Mouse (Mus musculus) limb, embryonic 12.5 days (tissue): ENCODE measurements around the gene Lrrc4. TPM values are rescaled to one million over a fixed set of nuclear protein-coding genes. Genes with fewer than 3 reads are reported as not detected.

Source experiments
- ATAC-seq: fragments of 200-750 bp; cut with Nextera tagmentation; 2 replicates; pipeline ENCODE4 v1.8.0; 2017; ENCODE audit warnings: low read depth, moderate TSS enrichment; ENCODE audit not compliant: insufficient number of reproducible peaks, insufficient read depth, low FRiP score, low TSS enrichment
- H3K27ac ChIP-seq: fragments of 300-500 bp; sonication (generic); 2 replicates; pipeline ENCODE4 v1.5.1; 2016; ENCODE audit warnings: mild to moderate bottlenecking, moderate library complexity
- H3K27me3 ChIP-seq: fragments of 300-500 bp; sonication (generic); 2 replicates; pipeline ENCODE4 v1.6.1; 2016; ENCODE audit warnings: mild to moderate bottlenecking, moderate library complexity
- H3K36me3 ChIP-seq: fragments of 300-500 bp; sonication (generic); 2 replicates; pipeline ENCODE4 v1.6.1; 2016; ENCODE audit warnings: mild to moderate bottlenecking, moderate library complexity
- H3K4me1 ChIP-seq: fragments of 300-500 bp; sonication (generic); replicated peaks from 2 replicates; pipeline ENCODE4 v1.6.1; 2016
- H3K4me2 ChIP-seq: fragments of 300-500 bp; sonication (generic); 2 replicates; pipeline ENCODE4 v1.6.1; 2016; ENCODE audit warnings: mild to moderate bottlenecking, moderate library complexity
- H3K4me3 ChIP-seq: fragments of 300-500 bp; sonication (generic); replicated peaks from 2 replicates; pipeline ENCODE4 v1.5.1; 2016; ENCODE audit warnings: mild to moderate bottlenecking
- H3K9ac ChIP-seq: fragments of 300-500 bp; sonication (generic); replicated peaks from 2 replicates; pipeline ENCODE4 v1.6.1; 2016; ENCODE audit warnings: mild to moderate bottlenecking, moderate library complexity
- H3K9me3 ChIP-seq: fragments of 300-500 bp; sonication (generic); 2 replicates; pipeline ENCODE4 v1.6.1; 2016; ENCODE audit warnings: mild to moderate bottlenecking, moderate library complexity
- WGBS: fragments of 180-500 bp; shearing (Covaris S2); methylation state at CpG from one replicate; pipeline ENCODE4 v1.1.7; 2016; 5-methylcytosine and 5-hydroxymethylcytosine counted together
- polyA plus RNA-seq: library from polyadenylated mRNA; unstranded; fragments of >200 nt; fragmentation: Nextera tagmentation; extraction: Ambion mirVana; gene quantifications from 2 replicates; pipeline ENCODE4 v1.2.1, GENCODE M21; 2016

Gene Lrrc4
- polyA plus RNA-seq, 1 experiment from 2014 or later: 0.50 TPM

GRCm38 (mm10) chr6:28704612-28705011 lies 126.9 kb downstream of the Lrrc4 start:
- no peak overlapping the region for H3K27ac ChIP-seq
- ATAC-seq: no peak
- WGBS: 54% methylated on average over 6 of the region's 6 CpGs

GRCm38 (mm10) chr6:28697214-28697613 lies 134.3 kb downstream of the Lrrc4 start:
- Histone ChIP-seq H3K9ac (no peak overlapping the region), H3K4me2 (no peak overlapping the region), H3K4me3 (no peak overlapping the region), H3K27me3 (no peaks in the 10 kb centered on the region), H3K4me1 (0 out of 2 replicates have a peak, but pooled peaks cover 8% of the 10 kb centered on the region), H3K9me3 (no peaks in the 10 kb centered on the region), H3K27ac (no peak overlapping the region), H3K36me3 (peaks cover 3% of the 10 kb centered on the region; the same call in 1 of the 2 replicates)
- WGBS: 89% methylated on average over 3 of the region's 3 CpGs
- no peak for ATAC-seq

More at GRCm38 (mm10) chr6:28704612-28705011, 126.9 kb downstream of the Lrrc4 start:
- Histone ChIP-seq H3K9ac (no peak overlapping the region), H3K36me3 (peaks cover 19% of the 10 kb centered on the region), H3K4me2 (no peak overlapping the region), H3K4me3 (no peak overlapping the region), H3K4me1 (peaks cover 7% of the 10 kb centered on the region), H3K9me3 (no peaks in the 10 kb centered on the region), H3K27me3 (no peaks in the 10 kb centered on the region)

DNA sequence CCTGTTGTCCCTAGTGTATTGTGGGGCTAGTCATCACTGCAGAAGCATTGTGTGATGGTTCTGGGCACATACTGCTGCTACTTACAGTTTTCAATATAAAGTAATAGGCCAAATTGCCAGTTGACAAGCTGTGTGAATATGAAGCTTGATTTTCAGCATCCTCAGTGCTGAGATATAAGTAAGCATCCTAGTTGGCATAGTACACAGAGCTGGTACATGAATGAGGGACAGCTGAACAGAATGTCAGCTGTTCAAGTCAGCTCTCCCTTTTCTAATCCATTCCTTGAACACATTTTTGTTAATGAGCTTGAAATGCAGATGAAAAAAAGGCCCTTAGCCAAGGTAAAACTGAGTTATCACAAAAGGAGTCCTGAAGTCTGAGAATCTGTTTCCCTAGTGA lies 138.9 kb downstream of the Lrrc4 start:
- Histone ChIP-seq H3K36me3 (peaks cover 3% of the 10 kb centered on the region; the same call in 1 of the 2 replicates), H3K4me1 (no peaks in the 10 kb centered on the region), H3K9me3 (no peaks in the 10 kb centered on the region), H3K27ac (no peak overlapping the region), H3K4me2 (no peak overlapping the region), H3K4me3 (no peak overlapping the region), H3K9ac (no peak overlapping the region), H3K27me3 (no peaks in the 10 kb centered on the region)
- ATAC-seq: no peak

GRCm38 (mm10) chr6:28687776-28688175 lies 143.8 kb downstream of the Lrrc4 start:
- no peak for ATAC-seq
- 84% methylated on average over 5 of the region's 5 CpGs for WGBS
- H3K27me3 ChIP-seq: no peaks in the 10 kb centered on the region
- H3K4me2 ChIP-seq: no peak overlapping the region
- no peaks in the 10 kb centered on the region for H3K36me3 ChIP-seq
- H3K9me3 ChIP-seq: no peaks in the 10 kb centered on the region
- H3K27ac ChIP-seq: no peak overlapping the region
- 0 out of 2 replicates have a peak, but pooled peaks cover under 1% of the 10 kb centered on the region for H3K4me1 ChIP-seq
- no peak overlapping the region for H3K9ac ChIP-seq
- H3K4me3 ChIP-seq: no peak overlapping the region

DNA sequence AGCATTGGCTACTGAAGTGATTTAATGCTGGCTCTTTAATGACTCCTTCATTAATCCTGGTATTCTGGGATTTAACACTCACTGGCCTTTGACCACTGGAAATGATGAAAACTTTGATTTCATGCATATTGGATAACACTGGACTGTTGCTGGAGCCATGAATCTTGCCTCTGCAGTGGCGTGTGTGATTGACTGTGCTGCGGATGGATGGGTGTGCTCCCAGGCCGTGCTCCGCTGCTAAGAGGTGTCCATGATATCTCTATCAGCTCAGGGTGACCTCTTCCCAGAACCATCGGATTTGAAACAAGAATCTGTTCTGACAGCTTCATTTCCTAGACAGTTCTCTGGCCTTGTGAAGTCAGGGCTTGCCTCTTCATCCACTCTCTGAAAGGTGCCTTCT lies 145.8 kb downstream of the Lrrc4 start:
- Histone ChIP-seq H3K9me3 (no peaks in the 10 kb centered on the region), H3K4me2 (no peak overlapping the region), H3K27me3 (no peaks in the 10 kb centered on the region), H3K27ac (no peak overlapping the region), H3K9ac (no peak overlapping the region), H3K4me3 (no peak overlapping the region), H3K36me3 (no peaks in the 10 kb centered on the region), H3K4me1 (peaks cover 16% of the 10 kb centered on the region)
- WGBS: 86% methylated on average over 5 of the region's 5 CpGs
- ATAC-seq: no peak

- no peak overlapping the region for H3K9ac ChIP-seq
- 79% methylated on average over 3 of the region's 3 CpGs for WGBS
- ATAC-seq: no peak
- no peak overlapping the region for H3K4me2 ChIP-seq
- H3K4me3 ChIP-seq: no peak overlapping the region
- no peaks in the 10 kb centered on the region for H3K36me3 ChIP-seq
- peaks cover 22% of the 10 kb centered on the region for H3K4me1 ChIP-seq
- H3K27ac ChIP-seq: no peak overlapping the region
- H3K27me3 ChIP-seq: no peaks in the 10 kb centered on the region
- no peaks in the 10 kb centered on the region for H3K9me3 ChIP-seq
Measured at GRCm38 (mm10) chr6:28685052-28685451, 146.5 kb downstream of the Lrrc4 start.

DNA sequence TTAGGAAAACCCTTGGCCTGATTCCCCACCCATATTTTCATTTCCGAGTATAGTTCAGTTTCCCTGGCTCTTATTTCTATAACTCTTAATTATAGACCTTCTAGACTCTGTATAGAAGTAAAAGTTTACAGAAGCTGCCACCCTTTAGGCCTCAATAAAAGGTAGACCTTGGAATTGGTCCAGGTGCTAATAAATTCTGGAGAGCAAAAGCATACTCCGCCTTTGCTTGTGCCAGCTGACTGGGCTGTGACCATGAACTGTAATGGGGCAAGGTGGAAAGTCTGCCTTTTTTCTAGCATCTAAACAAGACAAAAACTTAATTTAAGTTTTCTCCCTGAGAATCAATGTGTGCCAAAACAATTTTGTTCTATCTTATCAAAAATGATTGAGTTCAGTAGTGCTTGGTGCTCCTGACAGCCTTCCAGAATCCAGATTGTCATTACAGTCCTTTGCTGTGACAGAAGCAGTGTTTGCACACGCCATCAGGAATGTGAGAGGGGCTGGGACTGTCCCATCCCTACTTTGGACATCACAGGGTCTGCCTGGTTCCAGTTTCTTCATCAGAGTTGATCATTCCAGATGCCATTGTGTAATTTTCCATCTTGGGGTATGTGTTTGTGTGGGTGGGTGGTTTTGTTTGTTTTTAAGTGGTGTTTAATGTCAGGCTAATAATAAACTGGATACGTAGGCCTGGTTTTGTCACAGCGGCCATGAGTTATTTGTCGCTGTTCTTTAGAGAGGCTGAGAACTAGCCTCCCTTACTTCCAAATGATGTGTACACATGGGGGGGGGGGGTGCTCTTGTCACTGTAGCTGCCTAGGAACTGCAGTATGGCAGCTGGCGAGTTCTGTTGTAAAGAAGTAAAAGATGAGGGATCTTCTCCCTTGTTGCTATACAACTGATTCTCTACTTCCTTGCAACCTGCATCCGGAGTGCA lies 149.8 kb downstream of the Lrrc4 start:
- no peak overlapping the region for H3K27ac ChIP-seq
- no peaks in the 10 kb centered on the region for H3K36me3 ChIP-seq
- H3K9ac ChIP-seq: no peak overlapping the region
- 0 out of 2 replicates have a peak, but pooled peaks have one; percentile 52 for ATAC-seq
- H3K4me3 ChIP-seq: no peak overlapping the region
- WGBS: 71% methylated on average over 8 of the region's 8 CpGs
- no peaks in the 10 kb centered on the region for H3K9me3 ChIP-seq
- no peaks in the 10 kb centered on the region for H3K27me3 ChIP-seq
- peaks cover 22% of the 10 kb centered on the region for H3K4me1 ChIP-seq
- H3K4me2 ChIP-seq: no peak overlapping the region

DNA sequence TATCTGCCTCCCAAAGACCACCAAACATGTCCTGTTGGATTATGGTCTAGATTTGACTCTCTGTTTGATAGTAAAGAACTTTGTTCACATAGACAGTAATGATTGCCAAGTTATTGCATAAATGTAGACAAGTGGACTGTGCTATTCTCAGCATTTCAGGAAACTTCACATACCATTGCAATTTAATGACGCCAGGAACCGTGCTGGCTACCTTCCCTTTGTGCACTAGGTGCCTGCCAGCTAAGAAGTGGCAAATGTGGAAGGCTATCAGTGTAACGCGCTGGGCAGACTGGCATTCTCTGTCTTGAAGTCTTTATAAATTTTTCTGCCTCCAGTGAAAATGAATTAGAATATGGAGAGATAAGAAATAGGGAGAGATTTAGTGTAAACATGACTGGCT lies 151.0 kb downstream of the Lrrc4 start:
- Histone ChIP-seq H3K4me1 (peaks cover 22% of the 10 kb centered on the region), H3K27ac (no peak overlapping the region), H3K27me3 (no peaks in the 10 kb centered on the region), H3K9ac (no peak overlapping the region), H3K4me3 (no peak overlapping the region), H3K4me2 (no peak overlapping the region), H3K9me3 (no peaks in the 10 kb centered on the region), H3K36me3 (no peaks in the 10 kb centered on the region)
- 83% methylated on average over 4 of the region's 4 CpGs for WGBS
- ATAC-seq: no peak

DNA sequence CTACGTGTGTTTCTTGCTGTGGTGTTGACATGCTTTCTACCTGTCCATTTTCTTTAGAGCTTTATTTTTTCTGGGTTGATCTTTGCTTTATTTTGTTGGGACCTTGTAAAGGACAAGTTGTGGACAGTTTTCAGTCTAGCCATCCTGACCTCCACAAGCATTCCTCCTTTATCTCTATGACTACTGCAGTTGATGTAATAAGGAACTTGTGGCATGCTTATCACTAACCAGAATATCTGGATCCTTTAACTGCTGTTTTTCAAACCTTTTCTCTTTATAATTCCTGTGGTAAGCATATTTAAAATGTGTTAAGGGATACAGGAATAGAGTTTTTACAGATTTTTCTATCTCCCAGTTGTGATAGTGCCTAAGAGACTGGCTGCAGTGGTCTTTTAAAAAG lies 152.7 kb downstream of the Lrrc4 start:
- no peak for ATAC-seq
- 91% methylated on average over 1 of the region's 1 CpGs for WGBS
- H3K9me3 ChIP-seq: no peaks in the 10 kb centered on the region
- H3K9ac ChIP-seq: no peak overlapping the region
- H3K27me3 ChIP-seq: no peaks in the 10 kb centered on the region
- H3K36me3 ChIP-seq: no peaks in the 10 kb centered on the region
- no peak overlapping the region for H3K4me2 ChIP-seq
- H3K4me3 ChIP-seq: no peak overlapping the region
- H3K4me1 ChIP-seq: peaks cover 22% of the 10 kb centered on the region
- no peak overlapping the region for H3K27ac ChIP-seq

DNA sequence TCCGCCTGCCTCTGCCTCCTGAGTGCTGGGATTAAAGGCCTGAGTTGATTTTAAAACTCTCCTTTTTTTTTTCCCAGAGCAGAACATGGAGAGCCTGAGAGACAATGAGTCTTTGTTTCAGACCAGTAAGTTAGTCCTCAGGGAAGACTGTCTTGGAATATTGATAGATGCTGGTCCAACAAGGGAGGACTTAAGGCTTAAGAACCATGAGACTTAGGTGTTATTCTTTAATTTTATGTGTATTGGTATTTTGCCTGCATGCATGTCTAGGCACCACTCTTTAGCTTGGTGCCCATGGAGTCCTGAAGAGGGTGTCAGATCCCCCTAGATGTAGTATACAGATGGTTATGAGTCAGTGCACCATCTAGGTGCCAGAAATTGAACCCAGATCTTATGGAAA lies 156.9 kb downstream of the Lrrc4 start:
- Histone ChIP-seq H3K27ac (no peak overlapping the region), H3K4me2 (no peak overlapping the region), H3K9ac (no peak overlapping the region), H3K36me3 (peaks cover 4% of the 10 kb centered on the region; the same call in 1 of the 2 replicates), H3K4me3 (no peak overlapping the region), H3K4me1 (no peaks in the 10 kb centered on the region), H3K27me3 (no peaks in the 10 kb centered on the region), H3K9me3 (no peaks in the 10 kb centered on the region)
- 100% methylated on average over 1 of the region's 1 CpGs for WGBS
- no peak for ATAC-seq

DNA sequence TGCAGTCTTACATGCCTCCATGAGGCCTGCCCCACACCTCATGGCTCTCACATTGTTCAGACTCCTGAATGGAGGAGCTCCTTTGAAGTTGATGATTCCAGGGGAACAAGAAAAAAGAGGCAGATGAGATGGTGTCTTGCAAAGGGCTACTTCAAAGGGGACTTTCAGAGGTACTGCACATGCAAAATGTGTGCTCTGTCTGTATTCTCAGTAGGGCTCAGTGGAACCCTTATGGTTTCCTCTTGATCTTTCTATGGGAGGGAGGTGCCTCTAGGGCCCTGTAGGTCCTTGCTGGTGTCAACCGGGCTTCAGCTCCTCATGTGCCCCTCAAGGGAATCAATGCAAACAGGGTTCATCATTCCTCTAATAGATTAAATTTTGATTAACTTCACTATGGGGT lies 159.2 kb downstream of the Lrrc4 start:
- 72% methylated on average over 1 of the region's 1 CpGs for WGBS
- Histone ChIP-seq H3K27me3 (no peaks in the 10 kb centered on the region), H3K27ac (no peak overlapping the region), H3K9me3 (no peaks in the 10 kb centered on the region), H3K4me3 (no peak overlapping the region), H3K4me1 (no peaks in the 10 kb centered on the region), H3K9ac (no peak overlapping the region), H3K36me3 (peaks cover 12% of the 10 kb centered on the region; the same call in 1 of the 2 replicates), H3K4me2 (no peak overlapping the region)
- ATAC-seq: no peak
